Mouse (Mus musculus) brain, embryonic 18.5 days (tissue): ENCODE results near the gene Atp8b4.

Experiments used
- DNase-seq: peaks from one replicate; pipeline ENCODE4 v3.0.0-alpha.2; 2012; ENCODE audit warnings: low read depth, low spot score

Gene Atp8b4

GRCm38 (mm10) chr2:126361131-126361810 lies 139.2 kb downstream of the Atp8b4 start:
- DNase-seq: no peak

DNA sequence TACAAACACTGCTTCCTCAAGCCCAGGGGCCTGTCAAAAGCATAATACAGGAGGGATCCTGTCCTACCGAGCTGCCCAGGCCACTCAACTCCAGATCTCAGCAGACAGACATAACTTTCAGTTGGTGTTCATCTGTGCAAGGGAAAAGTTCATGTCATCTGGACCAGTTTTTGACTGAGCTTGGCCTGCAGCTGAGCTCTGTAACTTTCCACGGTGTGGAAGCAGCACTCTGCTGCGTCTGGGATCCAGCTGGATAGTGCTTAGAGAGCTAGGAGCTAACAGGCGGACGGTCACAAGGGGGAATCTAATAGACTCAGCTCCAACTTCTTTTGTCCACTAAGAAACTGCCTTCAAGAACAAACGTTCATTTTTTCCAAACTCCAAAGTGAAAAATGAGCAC lies 139.8 kb downstream of the Atp8b4 start:
- no peak for DNase-seq

- DNase-seq: no peak
Observed at GRCm38 (mm10) chr2:126359965-126360364, 140.5 kb downstream of the Atp8b4 start.

DNA sequence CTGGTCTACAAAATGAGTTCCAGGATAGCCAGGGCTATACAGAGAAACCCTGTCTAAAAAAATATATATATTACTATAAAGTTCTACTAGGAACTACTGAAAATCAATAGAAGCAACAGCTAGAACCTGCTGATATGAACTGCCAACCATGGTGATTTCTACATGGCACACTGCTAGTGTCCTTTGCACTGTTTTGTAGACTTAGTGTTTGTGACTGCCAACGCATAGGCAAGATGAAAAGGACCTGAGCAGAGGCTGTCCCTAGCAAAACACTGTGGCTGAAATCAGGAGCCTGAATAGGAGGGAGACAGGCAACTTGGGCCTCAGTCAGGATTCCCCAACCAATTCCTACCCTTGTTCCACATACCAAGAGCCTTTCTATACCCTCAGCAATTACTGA lies 141.2 kb downstream of the Atp8b4 start:
- DNase-seq: no peak

- no peak for DNase-seq
Observed at GRCm38 (mm10) chr2:126358741-126359140, 141.7 kb downstream of the Atp8b4 start.

DNA sequence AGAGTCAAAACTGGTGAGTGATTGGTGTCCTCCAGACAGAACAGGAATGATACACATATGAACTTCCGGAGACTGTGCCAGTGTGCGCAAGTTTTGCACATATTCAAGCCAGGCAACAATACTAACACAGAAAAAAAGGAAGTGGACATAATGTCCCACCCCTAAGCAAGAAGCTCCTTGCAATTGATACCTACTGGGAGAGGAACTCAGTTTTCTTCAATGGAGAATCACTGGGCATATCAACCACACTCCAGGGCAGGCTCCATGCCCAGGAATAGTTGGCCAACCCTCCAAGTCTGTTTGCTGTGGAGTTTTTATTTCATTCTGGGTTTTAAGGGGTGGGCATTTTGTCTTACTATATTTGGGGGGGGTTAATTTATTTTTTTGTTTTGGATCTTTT lies 145.2 kb downstream of the Atp8b4 start:
- no peak for DNase-seq

GRCm38 (mm10) chr2:126351811-126352210 lies 148.7 kb downstream of the Atp8b4 start:
- no peak for DNase-seq

GRCm38 (mm10) chr2:126343026-126343593 lies 157.4 kb downstream of the Atp8b4 start:
- DNase-seq: no peak

DNA sequence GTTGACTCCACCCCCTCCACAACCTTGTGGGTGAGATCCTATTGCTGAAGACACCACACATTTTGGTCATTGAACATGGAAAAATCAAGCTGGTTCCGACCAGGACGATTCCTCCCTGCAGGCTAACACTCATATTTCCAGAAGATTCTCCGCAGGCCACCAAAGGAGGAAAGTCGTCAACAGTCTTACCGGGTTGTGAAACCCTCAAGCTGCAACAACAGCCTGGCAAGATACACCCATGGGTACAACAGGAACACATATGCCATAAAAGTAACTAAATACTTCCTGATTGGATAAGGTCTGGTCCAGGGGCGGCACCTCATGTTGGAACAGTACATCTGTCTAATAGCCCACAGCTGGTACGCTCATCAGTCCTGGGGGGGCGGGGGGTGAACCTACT lies 159.0 kb downstream of the Atp8b4 start:
- no peak for DNase-seq

GRCm38 (mm10) chr2:126340201-126340600 lies 160.3 kb downstream of the Atp8b4 start:
- DNase-seq: no peak

DNA sequence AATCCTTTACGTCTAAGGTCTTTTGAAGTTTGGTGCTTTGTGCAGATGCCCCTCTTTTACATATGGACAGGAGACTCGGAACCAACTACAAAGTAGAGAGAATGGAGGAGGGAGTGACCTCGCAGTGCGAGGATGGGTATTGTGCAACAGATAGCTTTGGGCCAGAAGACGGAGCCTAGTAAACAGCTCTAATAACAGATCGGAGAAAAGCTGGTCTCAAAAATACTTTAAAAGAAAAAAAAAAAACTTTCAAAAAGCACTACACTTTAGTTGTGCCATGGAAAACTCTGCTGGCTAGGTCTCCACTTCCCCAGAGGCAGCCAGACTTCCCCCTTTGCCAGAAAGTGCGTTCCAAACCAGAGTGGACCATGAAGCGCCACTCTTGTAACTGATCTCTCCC lies 161.0 kb downstream of the Atp8b4 start:
- no peak for DNase-seq

GRCm38 (mm10) chr2:126337143-126337542 lies 163.3 kb downstream of the Atp8b4 start:
- no peak for DNase-seq

GRCm38 (mm10) chr2:126331794-126332193 lies 168.7 kb downstream of the Atp8b4 start:
- DNase-seq: no peak

DNA sequence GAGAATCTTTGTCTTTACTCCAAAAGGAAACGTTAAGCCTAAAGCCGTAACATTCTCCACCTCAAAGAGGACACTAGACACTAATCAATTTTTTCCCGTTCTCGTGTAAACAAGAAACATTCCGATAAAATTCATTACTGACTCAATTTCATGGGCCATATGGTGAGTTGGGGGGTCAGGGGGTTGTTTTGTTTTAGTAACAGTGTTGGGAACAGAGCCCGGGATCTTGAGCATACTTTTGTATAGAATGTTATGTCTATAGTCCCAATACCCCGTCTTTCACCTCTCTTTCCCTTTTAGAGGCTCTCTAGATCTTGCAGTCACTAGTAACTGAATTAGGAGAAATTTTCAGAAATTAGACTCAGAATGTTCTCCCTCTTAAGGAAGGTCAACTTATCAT lies 177.3 kb downstream of the Atp8b4 start:
- DNase-seq: no peak

GRCm38 (mm10) chr2:126322631-126323031 lies 177.8 kb downstream of the Atp8b4 start:
- DNase-seq: no peak

DNA sequence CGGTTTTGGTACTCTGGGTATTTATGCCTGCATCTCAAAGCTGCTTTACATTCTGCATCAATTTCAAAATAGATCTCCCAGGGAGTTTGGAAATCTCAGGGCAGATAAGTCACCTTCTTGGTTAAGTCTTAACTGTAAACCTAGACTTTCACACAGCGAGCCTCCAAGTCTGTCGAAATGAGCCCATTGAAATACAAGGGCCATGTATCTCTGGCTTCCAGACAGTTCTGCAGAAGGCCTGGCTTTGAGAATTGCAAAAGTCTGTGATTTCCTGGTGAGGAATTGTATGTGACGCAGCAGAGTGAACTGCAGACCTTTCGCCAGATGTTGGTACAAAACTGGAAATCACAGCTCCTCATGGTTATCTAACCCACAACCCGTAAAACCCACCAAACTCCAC lies 182.4 kb downstream of the Atp8b4 start:
- no peak for DNase-seq

GRCm38 (mm10) chr2:126316942-126317341 lies 183.5 kb downstream of the Atp8b4 start:
- DNase-seq: no peak

DNA sequence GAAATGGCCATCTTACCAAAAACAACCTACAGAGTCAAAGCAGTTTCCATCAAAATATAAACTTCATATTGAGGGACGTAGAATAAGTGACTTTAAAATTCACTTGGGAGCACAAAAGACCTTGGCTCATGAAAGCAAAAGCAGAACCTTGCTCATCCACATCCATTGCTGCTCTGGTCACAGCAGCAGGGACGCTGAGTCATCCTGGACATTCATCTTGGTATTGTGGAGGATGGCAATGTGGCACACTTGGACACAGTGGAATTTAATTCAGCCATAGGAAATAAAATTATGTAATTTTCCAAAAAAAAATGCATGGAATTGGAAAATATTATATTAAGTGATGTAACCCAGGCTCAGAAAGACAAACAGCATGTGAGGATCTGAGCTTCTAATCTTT lies 184.1 kb downstream of the Atp8b4 start:
- no peak for DNase-seq

GRCm38 (mm10) chr2:126311056-126311455 lies 189.4 kb downstream of the Atp8b4 start:
- no peak for DNase-seq

GRCm38 (mm10) chr2:126309994-126310393 lies 190.5 kb downstream of the Atp8b4 start:
- DNase-seq: no peak

DNA sequence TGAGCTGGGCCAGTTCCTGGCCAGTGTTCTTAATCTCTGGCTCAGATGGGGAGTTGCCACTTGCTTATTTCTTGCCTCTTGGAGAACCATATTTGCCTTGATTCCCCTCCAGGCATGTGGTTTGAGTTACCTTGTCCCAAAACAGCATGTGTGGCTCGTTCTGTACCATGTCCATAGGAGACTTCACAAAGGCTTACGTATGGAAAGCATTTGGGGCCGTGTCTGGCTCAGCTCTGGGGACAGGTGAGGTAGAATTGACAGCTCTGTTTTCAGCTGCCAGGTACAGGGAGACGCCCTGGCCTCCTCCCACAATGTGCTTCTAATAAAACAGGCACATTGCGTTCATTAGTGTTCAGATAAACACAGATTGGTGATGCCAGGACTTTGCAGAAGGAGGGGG lies 195.9 kb downstream of the Atp8b4 start:
- no peak for DNase-seq

- no peak for DNase-seq
Observed at GRCm38 (mm10) chr2:126303226-126303625, 197.2 kb downstream of the Atp8b4 start.

DNA sequence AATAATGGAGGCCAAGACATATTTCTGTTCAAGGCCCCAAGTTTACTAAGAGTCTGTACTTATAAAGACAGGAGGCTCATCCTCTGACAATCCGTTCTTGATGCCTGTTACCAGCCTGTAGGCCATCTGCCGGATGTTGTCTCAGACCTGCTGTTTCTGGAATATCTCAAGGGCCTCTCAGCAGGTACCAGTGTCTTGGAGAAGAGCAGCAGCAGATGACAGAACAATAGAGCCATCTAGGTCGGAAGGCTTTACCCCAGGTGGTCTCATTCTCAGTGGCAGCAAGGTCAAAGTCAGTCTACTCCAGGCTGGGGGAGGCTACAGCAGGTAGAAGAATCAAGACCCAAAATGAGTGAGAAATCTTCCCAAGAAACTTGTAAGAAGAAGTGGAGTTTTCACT lies 198.1 kb downstream of the Atp8b4 start:
- no peak for DNase-seq

DNA sequence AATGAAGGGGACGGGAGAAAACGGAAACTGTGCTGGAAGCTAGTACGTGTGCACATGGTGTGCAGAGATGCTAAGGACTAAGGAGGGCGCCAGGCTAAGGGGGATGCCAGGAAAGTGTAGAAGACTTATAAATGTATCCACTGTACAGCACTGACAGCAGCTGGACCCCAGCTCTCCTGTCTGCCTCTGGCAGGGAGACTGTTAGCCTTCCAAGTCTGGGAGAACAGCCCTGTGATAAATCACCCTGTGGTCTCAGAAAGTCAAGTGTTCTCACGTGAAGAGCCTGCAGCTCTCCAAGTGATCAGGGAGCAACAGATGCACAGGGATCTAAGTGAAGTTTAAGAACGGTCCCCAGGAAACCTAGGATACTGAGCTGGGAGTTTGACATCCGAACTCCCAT lies 209.8 kb downstream of the Atp8b4 start:
- DNase-seq: no peak
